Mouse (Mus musculus) urinary bladder, adult 18-20 months (tissue): ENCODE results near the gene Phb.
A peak's percentile ranks its signal among the peaks of the same experiment; 100 is the strongest.

Experiments used
- DNase-seq, 2 experiments: peaks; one replicate each; pipeline ENCODE4 v3.0.0; 2022; ENCODE audit warnings: low spot score in 2 of 2, mixed read lengths in 2 of 2

Phb gene

GRCm38 (mm10) chr11:95712085-95712562, 45.4 kb downstream of the Phb start:
- peak; percentile 9 to 16 for DNase-seq

DNA sequence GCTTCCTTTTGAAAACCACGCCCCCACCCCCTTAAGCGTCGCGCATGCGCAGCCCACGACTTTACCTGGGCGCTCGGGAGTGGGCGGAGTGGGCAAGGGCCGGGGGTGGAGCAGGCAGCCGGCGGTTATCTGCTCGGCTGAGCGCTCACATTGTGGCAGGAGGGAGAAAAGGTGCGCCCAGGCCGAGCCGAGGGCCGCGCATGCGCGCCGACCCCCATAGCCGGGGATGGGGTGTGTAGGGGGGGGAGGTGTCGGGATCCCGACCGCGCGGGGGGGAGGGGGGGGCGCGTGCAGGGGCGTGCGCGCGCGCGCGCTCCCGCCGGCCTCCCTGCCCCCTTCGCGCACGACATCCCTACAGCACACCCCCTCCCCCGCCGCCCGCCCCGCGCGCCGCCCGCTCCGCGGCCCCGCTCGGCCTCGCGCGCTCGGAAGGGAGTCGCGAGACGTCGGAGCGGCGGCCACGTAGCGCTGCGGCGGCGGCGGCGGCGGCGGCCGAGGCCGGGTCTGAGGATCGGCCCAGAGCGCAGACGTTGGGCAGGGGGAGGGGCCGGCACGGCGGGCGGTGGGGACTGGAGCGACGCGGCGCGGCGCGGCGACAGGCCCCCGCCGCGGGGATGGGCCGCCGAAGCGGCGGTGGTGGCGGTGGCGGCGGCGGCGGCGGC, 45.9 kb downstream of the Phb start, which contains the start of gene Zfp652:
Gene Zfp652, plus strand, starts transcription at position 111 of the 662 bp plus-strand sequence.
- DNase-seq: peak; percentile 74 to 87

- peak in 1 of 2 experiments; percentile 61 for DNase-seq
These were observed 46.6 kb downstream of the Phb start for GRCm38 (mm10) chr11:95713225-95713810.

GRCm38 (mm10) chr11:95713811-95714241, 47.1 kb downstream of the Phb start:
- no peak for DNase-seq

- no peak for DNase-seq
These were observed 47.7 kb downstream of the Phb start for GRCm38 (mm10) chr11:95714411-95714810.

DNA sequence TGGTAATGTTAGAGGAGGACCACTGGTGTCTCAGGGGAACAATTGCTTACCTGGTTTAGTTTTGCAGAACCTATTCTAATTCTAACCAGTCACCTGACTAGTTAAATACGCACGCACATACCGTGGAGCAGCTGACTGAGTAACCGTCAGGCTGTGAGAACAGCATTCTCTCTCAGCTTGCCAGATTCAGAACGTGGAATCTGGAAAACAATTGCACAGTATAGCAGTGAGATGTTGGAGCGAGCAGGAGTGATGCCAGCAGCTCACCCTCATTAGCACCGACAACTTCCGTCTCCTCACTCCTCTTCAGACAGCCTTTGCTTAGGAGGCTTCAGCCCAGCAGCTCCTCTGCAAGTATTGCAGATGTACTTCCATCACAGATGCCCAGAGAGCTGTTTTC, 49.4 kb downstream of the Phb start:
- no peak for DNase-seq

DNA sequence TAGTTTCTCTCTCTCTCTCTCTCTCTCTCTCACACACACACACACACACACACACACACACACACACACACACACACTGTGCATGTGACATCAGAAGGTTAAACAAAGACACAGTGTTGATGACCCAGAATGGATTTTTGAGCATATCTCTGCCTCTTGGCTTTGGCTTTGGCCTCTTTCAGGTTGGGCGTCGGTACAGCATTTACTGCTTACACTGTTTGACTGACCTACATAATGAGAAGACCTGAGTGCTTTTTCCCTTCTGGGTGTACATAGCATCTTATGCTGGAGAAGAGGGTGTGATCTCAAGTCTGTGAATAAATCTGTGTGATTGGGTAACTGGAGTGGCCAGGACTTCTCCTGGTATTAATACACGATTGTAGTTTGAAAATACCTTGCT, 52.6 kb downstream of the Phb start:
- DNase-seq: no peak

DNA sequence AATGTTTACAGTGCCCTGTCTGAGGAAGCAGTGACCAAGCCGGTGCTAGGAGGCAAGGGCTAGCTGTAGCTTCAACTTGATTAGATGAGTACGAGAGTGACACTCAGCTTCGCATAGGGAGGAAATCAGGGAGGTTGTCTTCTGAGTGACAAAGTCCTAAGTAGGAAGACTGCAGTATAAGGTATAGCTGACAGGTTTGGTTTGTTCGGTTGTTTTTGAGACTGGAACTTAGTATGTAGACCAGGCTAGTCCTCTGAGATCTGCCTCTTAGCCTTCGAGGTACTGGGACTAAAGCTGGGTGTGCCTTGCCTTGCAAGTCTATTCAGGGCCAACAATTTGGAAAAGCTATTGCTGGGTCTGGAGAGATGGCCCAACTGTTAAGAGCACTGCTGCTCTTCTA, 56.5 kb downstream of the Phb start, which contains the start of gene B130006D01Rik:
Gene B130006D01Rik, plus strand, starts transcription at position 301 of the 400 bp plus-strand sequence.
- DNase-seq: no peak

GRCm38 (mm10) chr11:95724466-95724865, 57.7 kb downstream of the Phb start:
- no peak for DNase-seq

DNA sequence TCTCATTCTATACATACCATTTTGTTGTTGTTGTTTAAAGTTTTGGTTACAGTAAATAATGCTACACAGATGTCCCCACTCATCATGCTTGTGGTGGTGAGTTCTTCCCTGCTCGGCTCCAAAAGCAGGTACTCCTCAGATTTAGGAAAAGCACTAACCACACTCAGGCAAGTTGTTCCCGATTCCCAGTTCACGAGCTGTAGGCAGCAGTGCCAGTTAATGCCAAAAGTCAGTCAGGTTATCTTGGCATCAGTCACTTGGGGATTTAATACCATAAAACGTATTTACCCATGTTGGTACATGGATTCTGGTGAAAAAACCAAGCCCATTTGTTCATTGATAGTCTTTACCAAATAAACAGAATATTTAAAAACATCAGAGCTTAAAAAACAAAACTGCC, 59.4 kb downstream of the Phb start:
- DNase-seq: no peak

DNA sequence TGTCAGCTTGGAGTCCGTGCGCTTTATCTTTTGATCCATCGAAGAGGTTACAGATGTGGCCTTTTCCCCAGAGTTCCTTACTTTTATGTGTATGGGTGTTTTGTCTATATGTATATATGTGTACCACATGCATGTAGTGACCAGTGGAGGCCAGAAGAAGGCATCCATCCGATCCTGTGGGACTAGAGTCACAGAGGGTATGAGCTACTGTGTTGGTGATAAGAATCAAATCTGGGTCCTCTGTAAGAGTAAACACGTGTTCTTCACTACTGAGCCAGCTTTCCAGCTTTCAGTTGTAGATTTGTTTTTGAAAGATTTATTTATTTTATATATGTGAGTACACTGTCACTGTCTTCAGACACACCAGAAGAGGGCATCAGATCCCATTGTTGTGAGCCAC, 61.2 kb downstream of the Phb start:
- DNase-seq: no peak

DNA sequence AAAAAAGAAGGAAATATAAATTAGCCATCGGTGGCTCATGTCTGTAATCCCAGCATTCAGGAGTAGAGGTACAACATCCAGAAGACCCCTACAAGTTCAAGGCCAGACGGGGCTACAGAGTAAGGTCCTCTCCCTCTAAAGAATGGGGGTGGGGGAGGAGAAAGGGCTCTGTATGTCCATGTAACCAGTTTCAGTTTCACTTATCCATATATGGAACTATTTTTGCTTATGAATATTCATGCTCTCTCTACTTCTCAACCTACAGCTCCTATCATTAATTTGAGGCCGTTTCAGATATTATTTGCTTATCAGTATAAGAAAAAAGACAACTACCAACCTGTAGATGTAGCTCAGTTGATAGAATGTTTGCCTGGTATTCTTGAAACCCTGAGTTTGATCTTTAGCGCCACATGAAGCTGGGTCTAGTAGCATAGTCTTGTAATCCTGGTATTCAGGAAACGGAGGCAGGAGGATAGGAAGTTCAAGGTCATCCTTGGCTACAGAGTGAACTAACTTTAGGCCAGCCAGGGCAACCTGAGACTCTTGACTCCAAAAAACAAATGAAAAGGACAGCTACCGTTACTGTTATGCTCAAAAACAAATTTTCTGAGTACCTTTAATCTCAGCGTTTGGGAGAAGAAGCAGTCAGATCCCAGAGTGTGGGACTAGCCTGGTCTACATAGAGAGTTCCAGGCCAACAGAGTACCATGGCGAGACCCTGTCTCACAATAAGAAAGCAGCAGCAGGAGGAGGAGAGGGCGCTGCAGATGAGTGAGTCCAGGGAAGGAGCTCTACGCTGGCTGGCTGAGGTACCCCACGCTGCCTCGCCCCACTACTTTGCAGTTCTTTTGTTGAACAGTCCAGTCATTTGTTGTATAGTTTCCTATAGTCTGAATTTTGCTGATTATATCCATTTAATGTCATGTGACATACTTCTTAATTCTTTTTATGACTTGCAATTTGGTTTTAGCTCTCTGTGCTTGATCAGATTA, 62.5 kb downstream of the Phb start:
- no peak for DNase-seq
